Mouse (Mus musculus) intestine, embryonic 15.5 days (tissue): Measurements from ENCODE around the gene Cyyr1. TPM values are rescaled to one million over a fixed set of nuclear protein-coding genes. Genes with fewer than 3 reads are reported as not detected.
"Not testable (repeated sequence)": the region's sequence is repeated elsewhere in the genome, so short reads cannot be mapped to it uniquely, and the experiment has no call there.

Experiments
- ATAC-seq: fragments of 200-750 bp; cut with Nextera tagmentation; 2 replicates; pipeline ENCODE4 v1.8.0; 2017; ENCODE audit warnings: moderate TSS enrichment, moderate library complexity
- H3K27ac ChIP-seq: fragments of 300-500 bp; sonication (generic); 2 replicates; pipeline ENCODE4 v1.5.1; 2015; ENCODE audit warnings: mild to moderate bottlenecking, inconsistent platforms
- H3K27me3 ChIP-seq: fragments of 300-500 bp; sonication (generic); replicated peaks from 2 replicates; pipeline ENCODE4 v1.6.1; 2015; ENCODE audit warnings: inconsistent platforms
- H3K36me3 ChIP-seq: fragments of 300-500 bp; sonication (generic); 2 replicates; pipeline ENCODE4 v1.6.1; 2015; ENCODE audit warnings: inconsistent platforms
- H3K4me1 ChIP-seq: fragments of 300-500 bp; sonication (generic); replicated peaks from 2 replicates; pipeline ENCODE4 v1.6.1; 2015; ENCODE audit warnings: inconsistent platforms
- H3K4me2 ChIP-seq: fragments of 300-500 bp; sonication (generic); replicated peaks from 2 replicates; pipeline ENCODE4 v1.6.1; 2015; ENCODE audit warnings: mild to moderate bottlenecking, inconsistent platforms
- H3K4me3 ChIP-seq: fragments of 300-500 bp; sonication (generic); replicated peaks from 2 replicates; pipeline ENCODE4 v1.5.1; 2015; ENCODE audit warnings: inconsistent platforms
- H3K9ac ChIP-seq: fragments of 300-500 bp; sonication (generic); 2 replicates; pipeline ENCODE4 v1.6.1; 2015; ENCODE audit warnings: inconsistent platforms
- H3K9me3 ChIP-seq: fragments of 300-500 bp; sonication (generic); 2 replicates; pipeline ENCODE4 v1.6.1; 2016; ENCODE audit warnings: inconsistent platforms
- WGBS: fragments of 180-500 bp; shearing (Covaris S2); methylation state at CpG from one replicate; pipeline ENCODE4 v1.1.7; 2015; 5-methylcytosine and 5-hydroxymethylcytosine counted together
- polyA plus RNA-seq: library from polyadenylated mRNA; unstranded; fragments of >200 nt; fragmentation: Nextera tagmentation; extraction: Ambion mirVana; gene quantifications from 2 replicates; pipeline ENCODE4 v1.2.1, GENCODE M21; 2015

Cyyr1 gene
- polyA plus RNA-seq = 3.8 and 4.2 TPM in 2 replicates

- not testable (repeated sequence) for H3K9me3 ChIP-seq, H3K36me3 ChIP-seq, H3K4me2 ChIP-seq, H3K9ac ChIP-seq, ATAC-seq, H3K4me1 ChIP-seq, H3K27ac ChIP-seq, H3K27me3 ChIP-seq, H3K4me3 ChIP-seq
- WGBS = 64% methylated on average over 12 of the region's 13 CpGs
Observed at GRCm38 (mm10) chr16:85553297-85553696, at the start of gene Cyyr1. TSS of gene Cyyr1 (minus strand) at chr16:85553397.

- no peak for ATAC-seq
- 77% methylated on average over 7 of the region's 7 CpGs for WGBS
- H3K4me2 ChIP-seq = no peak overlapping the region
Observed at GRCm38 (mm10) chr16:85588844-85589243, 35.6 kb upstream of the Cyyr1 start.

GRCm38 (mm10) chr16:85587573-85588226, 34.5 kb upstream of the Cyyr1 start:
- 88% methylated on average over 4 of the region's 4 CpGs for WGBS
- H3K27ac ChIP-seq = no peak overlapping the region
- H3K9me3 ChIP-seq = no peaks in the 10 kb centered on the region
- no peak overlapping the region for H3K9ac ChIP-seq
- ATAC-seq = no peak
- no peak overlapping the region for H3K4me2 ChIP-seq
- H3K4me3 ChIP-seq = no peak overlapping the region
- H3K36me3 ChIP-seq = no peaks in the 10 kb centered on the region
- no peaks in the 10 kb centered on the region for H3K27me3 ChIP-seq
- no peaks in the 10 kb centered on the region for H3K4me1 ChIP-seq

More at GRCm38 (mm10) chr16:85588844-85589243, 35.6 kb upstream of the Cyyr1 start:
- Histone ChIP-seq H3K27me3 (no peaks in the 10 kb centered on the region), H3K4me1 (no peaks in the 10 kb centered on the region), H3K9ac (no peak overlapping the region), H3K36me3 (no peaks in the 10 kb centered on the region), H3K4me3 (no peak overlapping the region), H3K9me3 (no peaks in the 10 kb centered on the region), H3K27ac (no peak overlapping the region)

GRCm38 (mm10) chr16:85566474-85566873, 13.3 kb upstream of the Cyyr1 start:
- WGBS = 79% methylated on average over 5 of the region's 5 CpGs
- ATAC-seq = no peak
- Histone ChIP-seq H3K27me3 (no peaks in the 10 kb centered on the region), H3K4me2 (no peak overlapping the region), H3K36me3 (no peaks in the 10 kb centered on the region), H3K4me1 (no peaks in the 10 kb centered on the region), H3K4me3 (no peak overlapping the region), H3K9me3 (no peaks in the 10 kb centered on the region), H3K27ac (no peak overlapping the region), H3K9ac (no peak overlapping the region)

GRCm38 (mm10) chr16:85553838-85554237, 641 bp upstream of the Cyyr1 start:
- no peak overlapping the region for H3K27ac ChIP-seq
- H3K4me3 ChIP-seq = no peak overlapping the region
- ATAC-seq = no peak
- 41% methylated on average over 8 of the region's 8 CpGs for WGBS
- no peaks in the 10 kb centered on the region for H3K27me3 ChIP-seq
- no peaks in the 10 kb centered on the region for H3K36me3 ChIP-seq
- no peaks in the 10 kb centered on the region for H3K9me3 ChIP-seq
- H3K4me2 ChIP-seq = no peak overlapping the region
- peaks cover 4% of the 10 kb centered on the region; the same call in 1 of the 2 replicates for H3K4me1 ChIP-seq
- no peak overlapping the region for H3K9ac ChIP-seq

- H3K27me3 ChIP-seq, H3K4me3 ChIP-seq, H3K9me3 ChIP-seq, H3K27ac ChIP-seq, H3K9ac ChIP-seq, H3K4me2 ChIP-seq, ATAC-seq, H3K36me3 ChIP-seq, H3K4me1 ChIP-seq: not testable (repeated sequence)
- 92% methylated on average over 1 of the region's 11 CpGs for WGBS
Observed at GRCm38 (mm10) chr16:85551976-85552375, 1.2 kb downstream of the Cyyr1 start.

- peak overlapping the region; percentile 13; the same call in 1 of the 2 replicates for H3K27ac ChIP-seq
- no peaks in the 10 kb centered on the region for H3K9me3 ChIP-seq
- peak overlapping the region; percentile 44 for H3K9ac ChIP-seq
- H3K27me3 ChIP-seq = no peaks in the 10 kb centered on the region
- no peaks in the 10 kb centered on the region for H3K36me3 ChIP-seq
- peaks cover 4% of the 10 kb centered on the region; the same call in 1 of the 2 replicates for H3K4me1 ChIP-seq
- peak overlapping the region; percentile 39 for H3K4me3 ChIP-seq
- peak overlapping the region; percentile 70 for H3K4me2 ChIP-seq
- peak; percentile 39 for ATAC-seq
- WGBS = 4% methylated on average over 25 of the region's 25 CpGs
Observed at GRCm38 (mm10) chr16:85549971-85550567, 3.1 kb downstream of the Cyyr1 start.

GRCm38 (mm10) chr16:85546519-85546918, 6.7 kb downstream of the Cyyr1 start:
- H3K36me3 ChIP-seq = no peaks in the 10 kb centered on the region
- H3K27ac ChIP-seq = no peak overlapping the region
- no peak for ATAC-seq
- H3K9ac ChIP-seq = no peak overlapping the region
- peaks cover 4% of the 10 kb centered on the region; the same call in 1 of the 2 replicates for H3K4me1 ChIP-seq
- WGBS = 68% methylated on average over 6 of the region's 6 CpGs
- no peaks in the 10 kb centered on the region for H3K9me3 ChIP-seq
- no peak overlapping the region for H3K4me3 ChIP-seq
- H3K4me2 ChIP-seq = no peak overlapping the region
- no peaks in the 10 kb centered on the region for H3K27me3 ChIP-seq

GRCm38 (mm10) chr16:85541676-85542273, 11.4 kb downstream of the Cyyr1 start:
- Histone ChIP-seq H3K4me2 (no peak overlapping the region), H3K4me3 (no peak overlapping the region), H3K27ac (no peak overlapping the region), H3K9me3 (no peaks in the 10 kb centered on the region), H3K27me3 (no peaks in the 10 kb centered on the region), H3K36me3 (no peaks in the 10 kb centered on the region), H3K4me1 (no peaks in the 10 kb centered on the region), H3K9ac (no peak overlapping the region)
- WGBS = 57% methylated on average over 4 of the region's 4 CpGs
- no peak for ATAC-seq

GRCm38 (mm10) chr16:85541023-85541422, 12.2 kb downstream of the Cyyr1 start:
- WGBS = 86% methylated on average over 6 of the region's 6 CpGs
- Histone ChIP-seq H3K4me3 (no peak overlapping the region), H3K4me2 (no peak overlapping the region), H3K36me3 (no peaks in the 10 kb centered on the region), H3K27ac (no peak overlapping the region), H3K4me1 (no peaks in the 10 kb centered on the region), H3K27me3 (no peaks in the 10 kb centered on the region), H3K9ac (no peak overlapping the region), H3K9me3 (no peaks in the 10 kb centered on the region)
- ATAC-seq = no peak

- Histone ChIP-seq H3K4me2 (no peak overlapping the region), H3K27me3 (no peaks in the 10 kb centered on the region), H3K9me3 (no peaks in the 10 kb centered on the region), H3K36me3 (no peaks in the 10 kb centered on the region), H3K4me3 (no peak overlapping the region), H3K9ac (no peak overlapping the region), H3K27ac (no peak overlapping the region), H3K4me1 (no peaks in the 10 kb centered on the region)
- ATAC-seq = no peak
- WGBS = 74% methylated on average over 5 of the region's 5 CpGs
Observed at GRCm38 (mm10) chr16:85538367-85538766, 14.8 kb downstream of the Cyyr1 start.

GRCm38 (mm10) chr16:85536075-85536474, 17.1 kb downstream of the Cyyr1 start:
- 79% methylated on average over 8 of the region's 8 CpGs for WGBS
- H3K9ac ChIP-seq = no peak overlapping the region

More at GRCm38 (mm10) chr16:85536075-85536474, 17.1 kb downstream of the Cyyr1 start:
- no peaks in the 10 kb centered on the region for H3K4me1 ChIP-seq
- H3K4me3 ChIP-seq = no peak overlapping the region
- no peak overlapping the region for H3K4me2 ChIP-seq
- ATAC-seq = no peak
- no peaks in the 10 kb centered on the region for H3K9me3 ChIP-seq
- no peaks in the 10 kb centered on the region for H3K27me3 ChIP-seq
- no peak overlapping the region for H3K27ac ChIP-seq
- no peaks in the 10 kb centered on the region for H3K36me3 ChIP-seq
